Mouse (Mus musculus) gastrocnemius, postnatal 14 days (tissue): ENCODE results near the gene Gm28047. TPM values are rescaled to one million over a fixed set of nuclear protein-coding genes. Genes with fewer than 3 reads are reported as not detected.

Source experiments
- DNase-seq: peaks from one replicate; pipeline ENCODE4 v3.0.0; 2021; ENCODE audit warnings: mixed read lengths
- intact Hi-C: fragments of 180-260 bp; cut with DNase I; formaldehyde crosslinking; loops from one replicate; pipeline ENCODE4 v1.15.1; 2025; ENCODE audit warnings: low total_unique reads
- microRNA-seq, 2 experiments: library from miRNA; unstranded; fragments of <30 nt; microRNA quantifications; one replicate each; pipeline ENCODE4 v1.2.0; 2021
- total RNA-seq, 2 experiments: library from RNA; stranded (reverse); gene quantifications; 2 replicates each; pipeline ENCODE4 v1.2.3; 2021

The Gm28047 gene
- total RNA-seq, 2 experiments from 2014 or later, result 1.9 TPM; not detected in 1

GRCm38 (mm10) chr15:102505073-102505769 lies 119.6 kb downstream of the Gm28047 start:
- intact Hi-C loops, result no loop called here
- DNase-seq, result no peak

- no peak for DNase-seq
- intact Hi-C loops, result no loop called here
Observed at GRCm38 (mm10) chr15:102503924-102504782, 120.7 kb downstream of the Gm28047 start.

- no peak for DNase-seq
- intact Hi-C loops, result no loop called here
Observed at GRCm38 (mm10) chr15:102503447-102503846, 121.4 kb downstream of the Gm28047 start, which contains the start of gene Gm10337. Gm10337 (plus strand) TSS chr15:102503722.

DNA sequence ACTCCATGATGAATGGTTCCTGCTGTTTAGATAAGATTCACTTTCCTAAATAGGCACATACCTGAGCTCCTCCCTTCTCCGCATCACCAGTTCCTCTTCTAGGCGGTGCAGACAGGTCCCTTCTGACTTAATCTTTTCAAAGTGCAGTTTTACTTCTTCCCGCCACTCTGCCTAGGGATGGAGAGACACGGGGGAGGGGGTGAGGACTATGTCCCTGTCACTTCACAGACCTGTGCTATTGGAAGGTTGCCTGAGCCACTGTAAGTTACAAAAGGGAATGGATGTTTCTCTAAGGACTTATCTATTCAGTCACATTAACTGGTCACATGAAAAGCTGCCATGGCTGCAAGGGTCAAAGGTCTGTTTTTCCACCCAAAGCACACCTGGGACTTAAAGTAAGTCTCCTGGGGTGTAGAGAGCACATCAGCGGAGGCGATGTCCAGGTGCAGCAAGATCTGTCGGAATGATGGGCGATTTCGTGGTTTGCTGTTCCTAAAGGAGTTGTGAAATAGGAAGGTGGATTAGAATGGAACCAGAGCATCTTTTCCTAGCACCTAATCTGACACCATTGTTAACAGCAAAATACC lies 122.5 kb downstream of the Gm28047 start:
- intact Hi-C loops, result no loop called here

GRCm38 (mm10) chr15:102501084-102501814 lies 123.6 kb downstream of the Gm28047 start:
- intact Hi-C loops, result no loop called here
- no peak for DNase-seq

More for the DNA sequence above, 122.5 kb downstream of the Gm28047 start:
- DNase-seq, result no peak

DNA sequence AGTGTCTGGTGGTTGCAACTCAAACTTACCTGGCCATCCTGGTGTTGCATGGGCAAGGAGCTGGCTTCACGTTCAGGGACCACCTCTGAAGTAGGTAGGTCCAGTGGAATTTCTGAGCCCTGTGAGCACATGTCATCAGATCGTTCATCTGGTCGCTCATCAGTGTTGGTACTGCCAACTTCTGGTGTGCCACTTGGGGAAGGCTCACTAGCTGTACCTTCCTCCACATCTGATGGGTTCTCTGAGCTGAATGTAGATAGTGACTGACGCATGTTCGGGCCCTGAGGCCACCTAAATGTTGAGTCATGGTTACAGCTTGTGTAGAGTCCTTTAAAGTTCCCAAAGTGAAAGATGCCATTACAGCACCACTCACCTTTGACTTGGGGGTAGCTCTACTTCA lies 124.4 kb downstream of the Gm28047 start:
- DNase-seq, result no peak
- intact Hi-C loops, result no loop called here

DNA sequence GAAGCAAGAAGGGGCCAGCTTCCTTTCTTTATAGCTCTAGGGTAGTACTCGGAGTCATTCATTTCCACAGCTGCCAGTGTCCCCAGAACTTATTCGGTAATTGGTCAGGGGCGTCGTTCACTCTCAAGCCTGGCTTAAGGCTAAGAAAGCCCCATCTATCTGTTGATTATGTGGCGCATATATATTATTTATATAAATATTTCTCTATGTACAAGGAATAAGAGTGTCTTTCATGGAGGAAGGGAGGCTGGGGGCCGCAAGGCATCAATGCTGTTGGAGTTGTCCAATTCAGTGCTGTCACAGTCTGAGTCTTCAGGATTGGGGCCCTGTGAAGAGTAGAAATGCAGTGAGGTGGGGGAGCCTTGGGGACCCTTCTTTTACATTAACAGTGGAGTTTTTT lies 125.0 kb downstream of the Gm28047 start:
- no peak for DNase-seq

GRCm38 (mm10) chr15:102499370-102499769 lies 125.5 kb downstream of the Gm28047 start:
- intact Hi-C loops, result no loop called here
- DNase-seq, result no peak

More for the DNA sequence above, 125.0 kb downstream of the Gm28047 start:
- intact Hi-C loops, result no loop called here

DNA sequence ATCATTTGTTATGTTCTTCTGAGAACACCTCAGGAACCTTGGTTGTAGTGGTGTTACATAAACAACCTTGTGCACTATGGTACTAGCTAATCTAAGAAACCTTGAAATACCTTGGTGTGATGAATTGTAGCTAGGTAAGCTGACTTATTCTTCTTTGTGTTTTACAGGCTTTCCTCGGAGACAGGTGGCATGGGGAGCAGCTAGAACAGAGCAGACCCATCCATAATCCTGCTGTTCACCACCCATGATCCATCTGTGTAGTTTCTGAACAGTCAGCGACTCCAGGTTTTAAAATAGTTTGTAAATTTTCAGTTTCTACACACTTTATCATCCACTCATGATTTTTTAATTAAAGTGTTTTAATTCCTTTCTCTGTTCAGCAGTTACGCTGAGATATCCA lies 126.5 kb downstream of the Gm28047 start:
- no peak for DNase-seq
- intact Hi-C loops, result no loop called here

DNA sequence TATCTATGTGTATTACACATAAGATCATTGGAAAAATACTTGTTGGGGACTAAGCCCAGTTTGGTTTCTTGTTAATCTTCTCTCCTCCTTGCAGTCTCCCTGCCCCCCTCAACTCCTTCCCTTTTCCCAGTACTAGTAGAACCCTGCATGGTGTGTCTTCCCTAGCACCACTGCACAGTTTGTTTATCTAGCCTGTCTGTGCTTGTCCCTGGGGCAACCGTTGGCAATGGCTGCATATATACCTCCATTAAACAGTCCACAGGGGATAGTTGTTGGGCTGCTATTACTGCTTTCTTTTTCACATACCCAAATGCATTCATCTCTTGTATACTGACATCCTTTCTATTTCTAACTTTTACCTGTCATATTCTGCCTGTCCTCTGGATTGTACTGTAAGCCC lies 137.2 kb downstream of the Gm28047 start:
- intact Hi-C loops, result no loop called here
- DNase-seq, result no peak

GRCm38 (mm10) chr15:102485853-102486252 lies 139.0 kb downstream of the Gm28047 start:
- DNase-seq, result no peak
- intact Hi-C loops, result no loop called here

GRCm38 (mm10) chr15:102483136-102483535 lies 141.7 kb downstream of the Gm28047 start:
- DNase-seq, result no peak
- intact Hi-C loops, result no loop called here

GRCm38 (mm10) chr15:102474520-102474919 lies 150.3 kb downstream of the Gm28047 start:
- intact Hi-C loops, result no loop called here
- no peak for DNase-seq

Small RNAs within 50 kb of the gene (microRNA-seq; reads per million reads assigned to microRNA genes)
- gene Mir688, result 0 to 0.50 reads per million in 2 experiments

Other genes with a start within 250 kb of the Gm28047 start
- gene Sp1, start 218.9 kb downstream of the Gm28047 start, total RNA-seq, result 10 to 100 TPM; 27.5 to 31.2 TPM
- gene Amhr2, start 179.7 kb downstream of the Gm28047 start, total RNA-seq, result 1 to 10 TPM; 4.5 to 5.0 TPM
- gene Prr13, start 166.0 kb downstream of the Gm28047 start, total RNA-seq, result 10 to 100 TPM; 12.1 to 13.6 TPM
- 100 to 1,000 TPM; 382 to 414 TPM for gene Pcbp2, start 154.5 kb downstream of the Gm28047 start, total RNA-seq
- not detected for gene Gm10337, start 121.3 kb downstream of the Gm28047 start, total RNA-seq
- gene Map3k12, start 108.0 kb downstream of the Gm28047 start, total RNA-seq, result 1 to 10 TPM; 3.1 TPM
- gene Tarbp2, start 106.9 kb downstream of the Gm28047 start, total RNA-seq, result 10 to 100 TPM; 37.9 to 40.2 TPM
- gene Npff, start 100.1 kb downstream of the Gm28047 start, total RNA-seq, result 1 to 10 TPM; 1.4 to 1.7 TPM
- 10 to 100 TPM; 49.9 to 51.2 TPM for gene Atf7, start 397 bp upstream of the Gm28047 start, total RNA-seq
- gene Atp5g2, start 47.3 kb upstream of the Gm28047 start, total RNA-seq, result 10 to 100 TPM; 27.7 to 28.8 TPM
- 10 to 100 TPM; 44.1 to 56.5 TPM for gene Calcoco1, start 97.1 kb upstream of the Gm28047 start, total RNA-seq